Mouse (Mus musculus) stomach, embryonic 14.5 days (tissue): ENCODE results near the gene Banp. TPM values are rescaled to one million over a fixed set of nuclear protein-coding genes. Genes with fewer than 3 reads are reported as not detected.

Source experiments
- ATAC-seq: fragments of 200-750 bp; cut with Nextera tagmentation; 2 replicates; pipeline ENCODE4 v1.8.0; 2017; ENCODE audit warnings: low read depth, moderate TSS enrichment; ENCODE audit not compliant: insufficient number of reproducible peaks, insufficient read depth, low FRiP score
- H3K27ac ChIP-seq: fragments of 300-500 bp; sonication (generic); 2 replicates; pipeline ENCODE4 v1.5.1; 2014; ENCODE audit warnings: mild to moderate bottlenecking, low read length, moderate library complexity, mixed read lengths
- H3K27me3 ChIP-seq: fragments of 300-500 bp; sonication (generic); 2 replicates; pipeline ENCODE4 v1.6.1; 2014; ENCODE audit warnings: low read length, control low read depth, mixed read lengths; ENCODE audit not compliant: control insufficient read depth, insufficient read depth
- H3K36me3 ChIP-seq: fragments of 300-500 bp; sonication (generic); 2 replicates; pipeline ENCODE4 v1.6.1; 2014; ENCODE audit warnings: mild to moderate bottlenecking, control low read depth, low read length, moderate library complexity, mixed read lengths; ENCODE audit not compliant: control insufficient read depth, insufficient read depth
- H3K4me1 ChIP-seq: fragments of 300-500 bp; sonication (generic); 2 replicates; pipeline ENCODE4 v1.6.1; 2014; ENCODE audit warnings: low read length, control low read depth, mixed read lengths; ENCODE audit not compliant: control insufficient read depth, insufficient read depth
- H3K4me2 ChIP-seq: fragments of 300-500 bp; sonication (generic); replicated peaks from 2 replicates; pipeline ENCODE4 v1.6.1; 2014; ENCODE audit warnings: low read depth, low read length, control low read depth
- H3K4me3 ChIP-seq: fragments of 300-500 bp; sonication (generic); 2 replicates; pipeline ENCODE4 v1.5.1; 2014; ENCODE audit warnings: low read depth, low read length, control low read depth
- H3K9ac ChIP-seq: fragments of 300-500 bp; sonication (generic); replicated peaks from 2 replicates; pipeline ENCODE4 v1.6.1; 2014; ENCODE audit warnings: low read depth, mild to moderate bottlenecking, control low read depth, low read length, moderate library complexity, mixed read lengths
- H3K9me3 ChIP-seq: fragments of 300-500 bp; sonication (generic); 2 replicates; pipeline ENCODE4 v1.6.1; 2016; ENCODE audit warnings: low read depth, low read length, control low read depth; ENCODE audit not compliant: control insufficient read depth
- WGBS: fragments of 180-500 bp; shearing (Covaris S2); extraction: QIAGEN DNeasy Blood & Tissue Kit; methylation state at CpG from one replicate; pipeline ENCODE4 v1.1.7; 2014; 5-methylcytosine and 5-hydroxymethylcytosine counted together
- polyA plus RNA-seq: library from polyadenylated mRNA; unstranded; fragments of >200 nt; fragmentation: Nextera tagmentation; extraction: Ambion mirVana; gene quantifications from 2 replicates; pipeline ENCODE4 v1.2.1, GENCODE M21; 2014

Banp gene
- polyA plus RNA-seq, 1 experiment from 2014 or later: 42.4 TPM

DNA sequence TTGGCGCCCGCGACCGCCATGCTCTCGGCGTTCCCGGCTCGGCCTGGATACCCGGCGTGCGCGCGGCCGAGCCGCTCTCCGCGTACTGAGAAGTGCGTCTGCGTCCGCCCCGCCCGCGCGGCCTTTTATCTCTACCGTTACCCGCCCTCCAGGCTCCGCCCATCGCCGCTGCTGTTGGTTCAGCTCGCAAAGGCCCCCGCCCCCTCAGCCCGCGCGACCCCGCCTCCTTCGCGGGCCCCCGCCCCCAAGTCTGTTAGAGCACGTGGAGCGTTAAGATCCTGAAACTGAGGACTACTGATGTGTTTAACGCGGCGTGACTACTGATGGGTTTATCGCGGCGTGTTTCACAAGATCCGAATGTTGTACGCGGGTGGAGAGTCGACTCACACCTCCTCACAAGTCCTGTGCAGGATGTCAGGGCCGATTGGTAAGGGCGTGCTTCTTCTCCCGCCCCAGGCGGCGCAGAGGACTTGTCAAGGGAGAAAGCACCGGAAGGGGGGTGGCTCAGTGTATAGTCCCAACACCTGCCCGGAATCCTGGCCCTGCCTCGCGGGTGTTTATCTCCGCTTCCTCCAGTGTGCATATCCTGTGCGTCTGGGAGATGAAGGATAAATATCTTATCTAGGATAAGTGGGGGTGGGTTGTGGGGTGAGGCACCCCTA lies 41.8 kb upstream of the Banp start, which contains the start of gene Slc7a5:
Gene Slc7a5 (minus strand): TSS at position 108 of the 662 bp plus-strand sequence.
- Histone ChIP-seq H3K36me3 (no peaks in the 10 kb centered on the region), H3K9ac (peak within 1 kb of the TSS; percentile 43), H3K4me1 (peaks cover 8% of the 10 kb centered on the region; the same call in 1 of the 2 replicates), H3K27ac (no peak within 1 kb of the TSS), H3K4me3 (peak within 1 kb of the TSS; percentile 79), H3K9me3 (no peaks in the 10 kb centered on the region), H3K4me2 (peak within 1 kb of the TSS; percentile 97), H3K27me3 (no peaks in the 10 kb centered on the region)
- under 1% methylated on average over 59 of the region's 61 CpGs for WGBS
- ATAC-seq: peak; percentile 92

DNA sequence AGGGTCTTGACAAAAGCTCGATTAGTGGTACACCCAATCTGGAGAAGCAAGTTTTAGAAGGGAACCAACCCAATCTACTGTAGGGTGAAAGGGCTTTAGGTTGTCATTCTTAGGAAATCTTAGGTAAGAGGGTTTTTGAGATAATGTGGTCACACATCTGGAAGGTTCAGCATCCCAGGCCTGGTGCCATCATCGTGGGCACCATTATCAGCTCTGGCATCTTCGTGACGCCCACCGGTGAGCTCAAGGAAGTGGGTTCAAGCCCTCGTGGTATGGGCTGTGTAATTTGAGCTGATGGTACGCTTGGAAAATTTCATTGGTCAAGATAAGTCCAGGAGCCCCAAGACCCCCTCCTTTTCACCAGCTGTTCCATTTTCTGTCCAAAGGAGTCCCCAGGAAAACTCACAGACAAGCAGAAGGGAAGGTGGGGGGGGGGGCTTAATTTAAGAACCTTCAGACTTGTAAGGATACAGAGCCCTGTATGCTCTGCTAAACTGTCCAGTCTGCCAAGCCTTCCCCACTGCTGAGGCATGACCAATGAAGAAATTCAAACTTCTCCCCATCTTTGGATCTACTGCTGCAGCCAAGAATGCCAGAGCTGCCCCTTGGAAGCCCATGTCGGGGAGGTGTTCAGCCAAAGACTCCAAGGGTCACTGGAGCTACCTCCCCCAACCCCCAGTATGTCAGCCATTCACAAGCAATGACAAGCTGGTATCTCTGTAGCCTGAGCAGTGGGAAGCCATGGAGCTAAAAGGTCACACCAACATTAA lies 41.0 kb upstream of the Banp start:
- H3K4me3 ChIP-seq: no peak overlapping the region
- H3K9ac ChIP-seq: no peak overlapping the region
- no peaks in the 10 kb centered on the region for H3K27me3 ChIP-seq
- no peak overlapping the region for H3K27ac ChIP-seq
- H3K4me1 ChIP-seq: peaks cover 8% of the 10 kb centered on the region; the same call in 1 of the 2 replicates
- peak overlapping the region; percentile 97; the same call in 1 of the 2 replicates for H3K4me2 ChIP-seq
- no peaks in the 10 kb centered on the region for H3K36me3 ChIP-seq
- 41% methylated on average over 8 of the region's 8 CpGs for WGBS
- no peaks in the 10 kb centered on the region for H3K9me3 ChIP-seq
- no peak for ATAC-seq

DNA sequence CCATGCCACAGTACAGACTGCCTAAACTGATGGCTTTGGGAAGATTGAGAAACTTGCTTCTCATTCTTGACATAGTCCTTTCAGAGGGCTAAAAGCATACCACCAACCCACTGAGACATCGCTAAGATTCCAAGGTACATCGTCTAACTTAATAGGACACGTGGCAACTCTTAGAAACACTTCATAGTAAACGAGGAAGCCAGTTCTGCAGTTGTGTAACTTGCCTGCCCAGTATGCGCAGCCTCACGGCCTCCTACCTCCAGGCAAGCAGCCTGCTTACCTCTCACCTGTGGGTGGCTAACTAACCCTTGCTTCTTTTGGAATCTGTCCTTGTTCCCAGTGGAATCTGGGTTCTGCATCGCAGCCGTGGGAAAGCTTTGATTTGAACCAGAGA lies 40.4 kb upstream of the Banp start:
- ATAC-seq: no peak
- no peaks in the 10 kb centered on the region for H3K27me3 ChIP-seq
- no peak overlapping the region for H3K4me2 ChIP-seq
- no peak overlapping the region for H3K27ac ChIP-seq
- WGBS: 61% methylated on average over 8 of the region's 8 CpGs
- H3K36me3 ChIP-seq: no peaks in the 10 kb centered on the region
- no peaks in the 10 kb centered on the region for H3K9me3 ChIP-seq
- H3K4me3 ChIP-seq: no peak overlapping the region
- no peak overlapping the region for H3K9ac ChIP-seq
- H3K4me1 ChIP-seq: peaks cover 8% of the 10 kb centered on the region; the same call in 1 of the 2 replicates

DNA sequence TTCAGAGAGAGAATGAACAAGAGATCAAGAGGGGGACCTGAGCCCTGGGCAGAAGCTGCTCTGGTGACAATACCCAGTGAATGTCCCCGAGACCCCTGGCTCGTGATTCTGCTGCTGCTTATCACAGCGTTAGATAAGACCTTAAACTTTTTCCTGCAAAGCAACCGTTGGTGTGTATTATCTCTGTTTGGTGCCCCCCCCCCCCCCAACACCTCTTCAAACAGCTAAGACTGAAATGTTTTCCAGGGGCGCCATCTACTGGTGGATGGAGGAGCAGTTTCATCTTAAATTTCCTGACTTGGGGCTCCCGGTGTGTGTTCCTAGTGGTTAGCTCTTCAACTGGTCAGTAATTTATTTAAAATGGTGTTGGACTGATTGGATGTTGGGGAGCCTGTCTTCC lies 39.9 kb upstream of the Banp start:
- H3K27ac ChIP-seq: no peak overlapping the region
- no peak overlapping the region for H3K9ac ChIP-seq
- H3K27me3 ChIP-seq: no peaks in the 10 kb centered on the region
- no peak for ATAC-seq
- no peak overlapping the region for H3K4me3 ChIP-seq
- 7% methylated on average over 6 of the region's 6 CpGs for WGBS
- H3K9me3 ChIP-seq: no peaks in the 10 kb centered on the region
- H3K36me3 ChIP-seq: no peaks in the 10 kb centered on the region
- peaks cover 8% of the 10 kb centered on the region; the same call in 1 of the 2 replicates for H3K4me1 ChIP-seq
- H3K4me2 ChIP-seq: no peak overlapping the region

GRCm38 (mm10) chr8:121911400-121911799 lies 38.1 kb upstream of the Banp start:
- Histone ChIP-seq H3K27ac (no peak overlapping the region), H3K9me3 (no peaks in the 10 kb centered on the region), H3K4me3 (no peak overlapping the region), H3K27me3 (no peaks in the 10 kb centered on the region), H3K36me3 (no peaks in the 10 kb centered on the region), H3K4me2 (no peak overlapping the region), H3K9ac (no peak overlapping the region), H3K4me1 (no peaks in the 10 kb centered on the region)
- no peak for ATAC-seq
- WGBS: 85% methylated on average over 6 of the region's 6 CpGs

DNA sequence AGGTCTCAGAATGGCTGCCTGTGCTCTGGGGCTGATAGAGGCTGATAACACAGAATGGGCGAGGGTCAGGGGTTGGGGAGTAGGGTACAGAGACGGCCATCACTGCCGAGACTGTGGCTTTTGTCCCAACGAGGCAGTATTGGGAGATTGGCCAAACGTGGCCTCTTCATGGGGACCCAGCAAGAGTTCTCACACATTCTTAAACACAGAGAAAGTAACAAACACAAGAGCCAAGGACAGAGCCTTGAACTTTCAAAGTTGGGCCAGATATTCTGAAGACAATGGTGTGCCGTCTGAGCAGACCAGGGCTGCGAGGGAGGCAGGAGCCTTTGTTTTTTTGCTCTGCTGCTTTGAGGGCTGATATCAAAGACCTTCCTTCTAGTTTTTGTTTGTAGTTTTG lies 37.6 kb upstream of the Banp start:
- Histone ChIP-seq H3K27me3 (no peaks in the 10 kb centered on the region), H3K4me2 (no peak overlapping the region), H3K4me3 (no peak overlapping the region), H3K4me1 (no peaks in the 10 kb centered on the region), H3K36me3 (no peaks in the 10 kb centered on the region), H3K9me3 (no peaks in the 10 kb centered on the region), H3K9ac (no peak overlapping the region), H3K27ac (no peak overlapping the region)
- no peak for ATAC-seq
- whole genome bisulfite sequencing: 71% methylated on average over 7 of the region's 7 CpGs

GRCm38 (mm10) chr8:121912831-121913230 lies 36.7 kb upstream of the Banp start:
- H3K9me3 ChIP-seq: no peaks in the 10 kb centered on the region
- H3K27me3 ChIP-seq: no peaks in the 10 kb centered on the region
- no peak overlapping the region for H3K4me2 ChIP-seq
- H3K4me1 ChIP-seq: no peaks in the 10 kb centered on the region
- no peak overlapping the region for H3K4me3 ChIP-seq
- H3K27ac ChIP-seq: no peak overlapping the region
- ATAC-seq: no peak
- no peak overlapping the region for H3K9ac ChIP-seq
- no peaks in the 10 kb centered on the region for H3K36me3 ChIP-seq
- WGBS: 73% methylated on average over 3 of the region's 3 CpGs

- 75% methylated on average over 8 of the region's 8 CpGs for WGBS
- H3K4me1 ChIP-seq: no peaks in the 10 kb centered on the region
- no peak for ATAC-seq
Observed at GRCm38 (mm10) chr8:121913378-121913777, 36.2 kb upstream of the Banp start.

More at GRCm38 (mm10) chr8:121913378-121913777, 36.2 kb upstream of the Banp start:
- no peak overlapping the region for H3K4me3 ChIP-seq
- no peak overlapping the region for H3K27ac ChIP-seq
- H3K27me3 ChIP-seq: no peaks in the 10 kb centered on the region
- no peaks in the 10 kb centered on the region for H3K36me3 ChIP-seq
- no peak overlapping the region for H3K9ac ChIP-seq
- no peaks in the 10 kb centered on the region for H3K9me3 ChIP-seq
- H3K4me2 ChIP-seq: no peak overlapping the region
